Mouse (Mus musculus): ENCODE measurements at regions not wholly inside any gene's neighbourhood (a gene's known extent, or its start where the extent isn't known, plus 50 kb on each side); places are given as distances from the start of the nearest gene placed in this dataset.

GRCm38 (mm10) chr6:41225382-41225781 lies 76.7 kb upstream of the Try4 start:
- ATAC-seq (ENCODE audit: insufficient read depth, low FRiP score, low TSS enrichment): no peak
- Histone ChIP-seq H3K27ac (ENCODE audit: low read depth, low read length) (no peak overlapping the region), H3K4me1 (ENCODE audit: control insufficient read depth, insufficient read depth, low read length) (no peaks in the 10 kb centered on the region), H3K36me3 (ENCODE audit: control insufficient read depth, insufficient read depth, low read length) (no peaks in the 10 kb centered on the region), H3K4me2 (ENCODE audit: low read depth) (no peak overlapping the region), H3K9me3 (ENCODE audit: control insufficient read depth, low read length) (no peaks in the 10 kb centered on the region), H3K27me3 (ENCODE audit: control insufficient read depth, insufficient read depth, low read length) (no peaks in the 10 kb centered on the region), H3K9ac (ENCODE audit: low read length) (no peak overlapping the region), H3K4me3 (ENCODE audit: low read depth, low read length) (no peak overlapping the region)
- WGBS: 77% methylated on average over 1 of the region's 1 CpGs
- no peak for DNase-seq (ENCODE audit: low spot score)

GRCm38 (mm10) chr6:41218415-41218814 lies 83.7 kb upstream of the Try4 start:
- Histone ChIP-seq H3K9me3 (ENCODE audit: control insufficient read depth, low read length) (no peaks in the 10 kb centered on the region), H3K4me2 (ENCODE audit: low read depth) (no peak overlapping the region), H3K9ac (ENCODE audit: low read length) (no peak overlapping the region), H3K4me1 (ENCODE audit: control insufficient read depth, insufficient read depth, low read length) (no peaks in the 10 kb centered on the region), H3K27me3 (ENCODE audit: control insufficient read depth, insufficient read depth, low read length) (no peaks in the 10 kb centered on the region), H3K4me3 (ENCODE audit: low read depth, low read length) (no peak overlapping the region), H3K36me3 (ENCODE audit: control insufficient read depth, insufficient read depth, low read length) (no peaks in the 10 kb centered on the region), H3K27ac (ENCODE audit: low read depth, low read length) (no peak overlapping the region)
- WGBS: 87% methylated on average over 7 of the region's 7 CpGs
- no peak for ATAC-seq (ENCODE audit: insufficient read depth, low FRiP score, low TSS enrichment)
- DNase-seq (ENCODE audit: low spot score): no peak

DNA sequence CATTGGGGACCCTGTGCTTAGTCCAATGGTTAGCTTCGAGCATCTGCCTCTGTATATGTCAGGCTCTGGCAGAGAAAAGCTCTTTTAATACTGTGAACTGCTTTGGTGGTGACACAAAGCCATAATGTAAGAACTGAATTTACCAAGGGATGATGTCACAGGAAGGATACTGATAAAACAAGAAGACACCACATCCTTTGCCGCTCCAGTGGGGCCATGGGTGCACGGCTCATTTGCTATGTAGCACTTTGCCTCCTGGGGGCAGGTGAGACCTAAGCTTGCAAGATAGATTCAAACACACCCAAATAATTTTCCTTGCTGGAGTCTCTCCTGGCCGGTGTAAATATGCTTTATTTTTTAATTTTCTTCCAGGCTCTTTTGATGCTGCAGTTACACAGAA lies 86.2 kb upstream of the Try4 start:
- Histone ChIP-seq H3K27ac (ENCODE audit: low read depth, low read length) (no peak overlapping the region), H3K4me3 (ENCODE audit: low read depth, low read length) (no peak overlapping the region), H3K4me2 (ENCODE audit: low read depth) (no peak overlapping the region), H3K4me1 (ENCODE audit: control insufficient read depth, insufficient read depth, low read length) (no peaks in the 10 kb centered on the region), H3K9ac (ENCODE audit: low read length) (no peak overlapping the region), H3K36me3 (ENCODE audit: control insufficient read depth, insufficient read depth, low read length) (no peaks in the 10 kb centered on the region), H3K9me3 (ENCODE audit: control insufficient read depth, low read length) (no peaks in the 10 kb centered on the region), H3K27me3 (ENCODE audit: control insufficient read depth, insufficient read depth, low read length) (no peaks in the 10 kb centered on the region)
- DNase-seq (ENCODE audit: low spot score): no peak
- WGBS: 89% methylated on average over 4 of the region's 4 CpGs
- ATAC-seq (ENCODE audit: insufficient read depth, low FRiP score, low TSS enrichment): no peak

- DNase-seq (ENCODE audit: low spot score) (no peak), ATAC-seq (ENCODE audit: insufficient read depth, low FRiP score, low TSS enrichment) (no peak)
- H3K9ac ChIP-seq (ENCODE audit: low read length): no peak overlapping the region
- no peaks in the 10 kb centered on the region for H3K27me3 ChIP-seq (ENCODE audit: control insufficient read depth, insufficient read depth, low read length)
- no peak overlapping the region for H3K27ac ChIP-seq (ENCODE audit: low read depth, low read length)
- H3K9me3 ChIP-seq (ENCODE audit: control insufficient read depth, low read length): no peaks in the 10 kb centered on the region
- no peak overlapping the region for H3K4me3 ChIP-seq (ENCODE audit: low read depth, low read length)
- no peaks in the 10 kb centered on the region for H3K4me1 ChIP-seq (ENCODE audit: control insufficient read depth, insufficient read depth, low read length)
- no peak overlapping the region for H3K4me2 ChIP-seq (ENCODE audit: low read depth)
- 71% methylated on average over 4 of the region's 4 CpGs for WGBS
- H3K36me3 ChIP-seq (ENCODE audit: control insufficient read depth, insufficient read depth, low read length): no peaks in the 10 kb centered on the region
These were observed 96.2 kb upstream of the Try4 start for GRCm38 (mm10) chr6:41205864-41206263.

- 93% methylated on average over 1 of the region's 1 CpGs for WGBS
- Histone ChIP-seq H3K36me3 (ENCODE audit: control insufficient read depth, insufficient read depth, low read length) (no peaks in the 10 kb centered on the region), H3K27me3 (ENCODE audit: control insufficient read depth, insufficient read depth, low read length) (no peaks in the 10 kb centered on the region), H3K9me3 (ENCODE audit: control insufficient read depth, low read length) (no peaks in the 10 kb centered on the region), H3K4me3 (ENCODE audit: low read depth, low read length) (no peak overlapping the region), H3K4me1 (ENCODE audit: control insufficient read depth, insufficient read depth, low read length) (no peaks in the 10 kb centered on the region), H3K27ac (ENCODE audit: low read depth, low read length) (no peak overlapping the region), H3K9ac (ENCODE audit: low read length) (no peak overlapping the region), H3K4me2 (ENCODE audit: low read depth) (no peak overlapping the region)
- ATAC-seq (ENCODE audit: insufficient read depth, low FRiP score, low TSS enrichment): no peak
- no peak for DNase-seq (ENCODE audit: low spot score)
These were observed 99.2 kb upstream of the Try4 start for GRCm38 (mm10) chr6:41202882-41203281.

- H3K27ac ChIP-seq (ENCODE audit: low read depth, low read length): no peak overlapping the region
- no peaks in the 10 kb centered on the region for H3K27me3 ChIP-seq (ENCODE audit: control insufficient read depth, insufficient read depth, low read length)
- H3K4me2 ChIP-seq (ENCODE audit: low read depth): no peak overlapping the region
- ATAC-seq (ENCODE audit: insufficient read depth, low FRiP score, low TSS enrichment) (no peak), DNase-seq (ENCODE audit: low spot score) (no peak)
- no peaks in the 10 kb centered on the region for H3K4me1 ChIP-seq (ENCODE audit: control insufficient read depth, insufficient read depth, low read length)
- H3K4me3 ChIP-seq (ENCODE audit: low read depth, low read length): no peak overlapping the region
- H3K36me3 ChIP-seq (ENCODE audit: control insufficient read depth, insufficient read depth, low read length): no peaks in the 10 kb centered on the region
- H3K9me3 ChIP-seq (ENCODE audit: control insufficient read depth, low read length): no peaks in the 10 kb centered on the region
- WGBS: 91% methylated on average over 2 of the region's 2 CpGs
- H3K9ac ChIP-seq (ENCODE audit: low read length): no peak overlapping the region
These were observed 99.8 kb upstream of the Try4 start for GRCm38 (mm10) chr6:41202302-41202701.

DNA sequence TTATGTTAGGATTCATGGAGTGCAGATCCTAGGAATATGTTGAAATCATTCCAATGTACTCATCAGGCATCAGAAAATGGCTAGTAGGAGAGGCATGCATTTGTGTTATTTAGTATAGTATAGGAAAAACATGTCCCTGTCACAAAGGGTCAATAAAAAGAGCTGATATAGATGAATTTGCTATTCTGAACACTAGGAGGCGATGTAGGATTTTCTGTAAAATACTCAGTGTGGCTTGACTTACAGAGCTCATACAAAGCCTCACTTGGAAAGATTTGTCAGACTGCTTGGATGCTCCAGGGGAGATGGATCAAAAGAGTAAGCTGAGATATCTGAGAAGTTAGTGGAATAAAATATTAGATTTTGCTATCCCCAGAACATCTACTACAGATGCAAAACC lies 107.6 kb upstream of the Try4 start:
- DNase-seq (ENCODE audit: low spot score) (no peak), ATAC-seq (ENCODE audit: insufficient read depth, low FRiP score, low TSS enrichment) (no peak)
- Histone ChIP-seq H3K9me3 (ENCODE audit: control insufficient read depth, low read length) (no peaks in the 10 kb centered on the region), H3K36me3 (ENCODE audit: control insufficient read depth, insufficient read depth, low read length) (no peaks in the 10 kb centered on the region), H3K4me1 (ENCODE audit: control insufficient read depth, insufficient read depth, low read length) (no peaks in the 10 kb centered on the region), H3K9ac (ENCODE audit: low read length) (no peak overlapping the region), H3K27me3 (ENCODE audit: control insufficient read depth, insufficient read depth, low read length) (no peaks in the 10 kb centered on the region), H3K4me2 (ENCODE audit: low read depth) (no peak overlapping the region), H3K27ac (ENCODE audit: low read depth, low read length) (no peak overlapping the region), H3K4me3 (ENCODE audit: low read depth, low read length) (no peak overlapping the region)
- 46% methylated on average over 1 of the region's 1 CpGs for WGBS

GRCm38 (mm10) chr6:41191734-41192326 lies 110.2 kb upstream of the Try4 start:
- ATAC-seq (ENCODE audit: insufficient read depth, low FRiP score, low TSS enrichment): no peak
- no peak overlapping the region for H3K4me2 ChIP-seq (ENCODE audit: low read depth)
- no peak overlapping the region for H3K9ac ChIP-seq (ENCODE audit: low read length)
- H3K4me3 ChIP-seq (ENCODE audit: low read depth, low read length): no peak overlapping the region
- H3K9me3 ChIP-seq (ENCODE audit: control insufficient read depth, low read length): no peaks in the 10 kb centered on the region
- no peak for DNase-seq (ENCODE audit: low spot score)
- WGBS: 78% methylated on average over 1 of the region's 1 CpGs
- H3K27me3 ChIP-seq (ENCODE audit: control insufficient read depth, insufficient read depth, low read length): no peaks in the 10 kb centered on the region
- H3K4me1 ChIP-seq (ENCODE audit: control insufficient read depth, insufficient read depth, low read length): no peaks in the 10 kb centered on the region
- no peaks in the 10 kb centered on the region for H3K36me3 ChIP-seq (ENCODE audit: control insufficient read depth, insufficient read depth, low read length)
- H3K27ac ChIP-seq (ENCODE audit: low read depth, low read length): no peak overlapping the region

GRCm38 (mm10) chr6:41188910-41189309 lies 113.2 kb upstream of the Try4 start:
- Histone ChIP-seq H3K36me3 (ENCODE audit: control insufficient read depth, insufficient read depth, low read length) (no peaks in the 10 kb centered on the region), H3K4me1 (ENCODE audit: control insufficient read depth, insufficient read depth, low read length) (no peaks in the 10 kb centered on the region), H3K4me2 (ENCODE audit: low read depth) (no peak overlapping the region), H3K27ac (ENCODE audit: low read depth, low read length) (no peak overlapping the region), H3K4me3 (ENCODE audit: low read depth, low read length) (no peak overlapping the region), H3K9me3 (ENCODE audit: control insufficient read depth, low read length) (no peaks in the 10 kb centered on the region), H3K9ac (ENCODE audit: low read length) (no peak overlapping the region), H3K27me3 (ENCODE audit: control insufficient read depth, insufficient read depth, low read length) (no peaks in the 10 kb centered on the region)
- 77% methylated on average over 2 of the region's 2 CpGs for WGBS
- DNase-seq (ENCODE audit: low spot score) (no peak), ATAC-seq (ENCODE audit: insufficient read depth, low FRiP score, low TSS enrichment) (no peak)
